Mouse (Mus musculus) retina, embryonic 14.5 days (tissue): Measurements from ENCODE around the gene Majin.

ENCODE experiments used
- DNase-seq: peaks from one replicate; pipeline ENCODE4 v3.0.0-alpha.2; 2015; ENCODE audit warnings: low spot score

Gene Majin

DNA sequence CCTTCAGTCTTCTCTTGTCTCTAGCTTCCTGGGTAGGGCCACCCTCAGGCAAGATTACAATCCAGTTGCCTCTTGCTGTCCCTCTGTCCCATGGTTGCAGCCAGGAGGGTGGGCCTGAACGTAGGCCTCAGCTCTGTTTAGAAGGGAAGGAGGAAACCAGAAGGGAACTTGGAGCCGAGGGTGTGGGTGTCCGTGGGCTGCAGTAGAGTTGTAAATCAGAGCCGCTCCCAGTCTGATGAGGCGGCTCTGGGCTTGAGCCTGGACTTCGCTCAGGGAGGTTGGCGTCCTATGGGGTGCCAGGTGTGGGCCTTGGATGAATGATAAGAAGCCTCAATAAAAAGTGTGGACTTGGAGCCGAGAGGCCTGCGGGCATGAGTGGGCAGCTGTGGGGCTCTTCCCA lies 80.0 kb downstream of the Majin start:
- no peak for DNase-seq

DNA sequence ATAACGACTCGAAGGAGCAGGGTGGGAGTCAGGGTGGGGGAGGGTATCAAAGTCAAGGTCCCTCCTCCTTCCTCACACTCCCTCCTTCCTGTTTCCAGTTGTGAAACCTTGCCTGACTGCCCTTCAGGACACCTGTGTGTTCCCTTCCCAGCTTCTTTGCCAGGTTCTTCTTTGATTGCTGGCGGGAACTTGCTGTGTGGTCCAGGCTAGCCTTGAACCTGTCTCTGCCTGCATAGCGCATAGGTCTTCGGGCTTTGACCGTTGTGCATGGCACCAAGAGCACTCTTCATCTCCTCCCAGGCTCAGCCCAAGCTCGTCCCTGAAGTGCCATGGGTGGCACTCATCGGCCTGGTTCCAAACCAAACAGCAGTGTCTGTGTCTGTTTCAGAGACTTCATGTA lies 80.8 kb downstream of the Majin start:
- DNase-seq: no peak

DNA sequence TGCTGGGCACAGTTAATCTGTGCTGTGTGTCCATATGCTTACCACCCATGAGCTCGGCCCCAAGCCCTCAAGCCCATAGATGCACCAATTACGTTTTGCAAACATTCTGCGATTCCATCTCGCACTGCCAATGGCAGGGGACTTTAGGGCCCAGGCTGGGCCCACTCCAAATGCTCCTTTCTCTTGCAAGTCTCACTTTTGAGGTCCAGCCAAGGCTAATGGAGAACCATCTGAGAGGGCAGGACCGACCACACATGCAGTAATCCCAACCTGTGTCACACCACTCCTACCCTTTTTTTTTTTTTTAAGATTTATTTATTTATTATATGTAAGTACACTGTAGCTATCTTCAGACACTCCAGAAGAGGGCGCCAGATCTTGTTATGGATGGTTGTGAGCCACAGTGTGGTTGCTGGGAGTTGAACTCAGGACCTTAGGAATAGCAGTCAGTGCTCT lies 81.6 kb downstream of the Majin start:
- no peak for DNase-seq

DNA sequence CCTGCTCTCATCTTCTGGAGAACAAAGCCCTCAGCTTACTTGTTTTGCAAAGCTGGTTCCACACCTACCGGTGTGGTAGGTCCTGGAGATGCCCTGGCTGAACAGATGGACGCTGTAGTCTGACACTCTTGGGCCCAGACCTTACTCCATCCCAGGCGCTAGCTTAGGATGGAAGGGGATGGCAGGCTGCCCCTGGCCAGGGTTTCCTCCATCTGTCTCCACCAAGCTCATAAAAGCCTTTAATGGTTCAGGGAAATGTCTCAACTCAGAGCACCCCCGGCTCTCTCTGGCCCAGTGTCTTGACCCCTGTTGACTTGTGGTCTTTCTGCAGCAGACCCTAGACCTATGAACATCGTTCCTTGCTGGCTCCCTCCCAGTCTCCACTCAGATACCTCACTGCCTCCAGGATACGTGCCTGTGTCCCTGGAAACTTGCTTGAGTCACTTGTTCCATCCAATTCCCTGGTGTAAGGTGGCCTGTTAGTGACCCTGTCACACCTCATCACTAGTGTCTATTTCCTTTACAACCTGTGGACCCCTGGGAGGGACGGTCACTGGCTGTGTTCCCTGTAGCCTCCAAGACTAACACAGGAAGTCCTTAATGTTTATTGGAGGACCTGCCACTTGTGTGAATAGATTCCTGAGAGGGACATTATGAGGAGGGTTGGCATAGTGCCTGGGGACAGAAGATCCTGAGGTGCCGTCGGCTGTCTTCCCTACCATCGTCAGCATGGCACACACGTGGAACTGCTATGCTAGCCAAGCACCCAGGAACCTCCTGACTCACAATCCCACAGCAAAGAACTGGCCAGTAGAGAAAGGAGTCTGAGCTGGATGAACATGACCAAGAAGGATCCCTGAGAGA lies 83.3 kb downstream of the Majin start:
- no peak for DNase-seq

- peak; percentile 96 for DNase-seq
Observed at GRCm38 (mm10) chr19:6268170-6268528, 84.0 kb downstream of the Majin start.

- no peak for DNase-seq
Observed at GRCm38 (mm10) chr19:6268670-6269132, 84.5 kb downstream of the Majin start.

GRCm38 (mm10) chr19:6269798-6270475 lies 85.7 kb downstream of the Majin start:
- no peak for DNase-seq

DNA sequence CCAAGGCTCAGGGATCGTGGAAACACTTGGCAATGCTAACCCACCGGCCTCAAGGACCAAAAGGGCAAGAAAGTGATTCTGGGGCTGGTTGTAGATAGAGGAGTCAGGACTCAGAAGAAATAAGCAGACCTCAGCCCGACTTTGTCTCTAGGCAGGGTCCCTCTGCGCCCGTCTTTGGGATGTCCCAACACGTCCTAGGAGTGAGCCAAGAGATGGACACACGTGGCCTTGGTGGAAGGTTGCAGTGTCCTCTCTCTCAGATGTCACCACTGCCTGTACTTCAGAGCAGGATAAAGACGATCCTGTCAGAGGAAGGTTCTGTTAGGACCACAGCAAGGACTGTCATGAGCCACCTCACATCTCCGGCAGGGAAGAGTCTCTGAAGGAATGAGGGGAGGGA lies 86.5 kb downstream of the Majin start:
- DNase-seq: no peak

DNA sequence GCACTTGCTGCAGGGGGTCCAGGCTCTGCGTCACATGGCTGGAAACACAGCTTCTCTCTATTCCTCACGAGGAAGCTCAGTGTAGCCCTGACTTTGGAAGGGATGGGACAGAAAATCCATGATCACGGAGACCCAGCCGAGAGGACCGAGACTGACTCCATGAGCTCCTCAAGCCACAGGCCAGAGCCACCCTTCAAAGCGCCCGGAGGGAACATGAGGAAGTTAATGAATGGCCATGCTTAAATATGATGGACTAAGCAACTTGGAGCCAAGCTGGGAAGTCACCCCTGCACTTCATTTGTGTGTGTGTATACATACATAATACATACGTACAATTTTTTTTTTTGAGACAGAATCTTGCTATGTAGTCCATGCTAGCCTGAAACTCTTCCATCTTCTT lies 87.0 kb downstream of the Majin start:
- no peak for DNase-seq

- no peak for DNase-seq
Observed at GRCm38 (mm10) chr19:6272053-6272452, 87.9 kb downstream of the Majin start.

DNA sequence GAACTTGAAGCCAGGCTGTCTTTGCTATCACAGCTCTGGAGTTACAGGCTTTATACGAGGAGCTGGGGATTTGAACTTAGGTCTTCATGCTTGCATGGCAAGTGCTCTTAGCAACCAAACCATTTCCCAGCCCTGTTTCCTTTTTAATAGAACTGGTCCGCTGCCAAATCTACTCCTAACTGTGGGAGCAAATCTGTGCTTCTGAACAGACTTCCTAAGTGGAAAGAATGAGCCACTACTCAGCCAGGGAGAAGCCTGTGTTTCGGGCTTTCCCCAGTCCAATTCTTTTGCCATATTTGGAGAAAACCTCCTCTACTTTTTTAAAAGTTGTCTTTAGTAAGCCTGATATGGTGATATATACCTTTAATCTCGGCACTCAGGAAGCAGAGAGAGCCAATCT lies 88.5 kb downstream of the Majin start:
- no peak for DNase-seq

DNA sequence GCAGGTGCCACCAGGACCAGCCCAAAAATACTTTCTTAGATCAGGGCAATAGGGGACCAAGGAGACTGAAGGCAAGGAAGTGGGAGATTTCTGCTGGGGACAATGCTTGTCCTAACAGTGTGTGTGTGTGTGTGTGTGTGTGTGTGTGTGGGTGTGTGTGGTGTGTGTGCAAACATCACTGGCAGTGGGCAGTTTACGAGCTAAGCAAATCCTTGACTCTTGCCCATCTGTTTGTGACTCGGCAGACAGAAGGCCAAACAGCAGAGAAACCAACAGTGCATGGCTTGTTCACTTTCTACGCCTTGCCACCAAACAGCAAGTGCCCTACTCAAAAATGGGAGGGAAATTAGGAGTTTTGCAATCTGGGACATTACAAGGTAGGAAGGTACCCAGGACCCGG lies 89.4 kb downstream of the Majin start:
- no peak for DNase-seq
